Mouse (Mus musculus) liver, adult 2 months (tissue): ENCODE measurements around the gene Nfyb.

Experiments
- CTCF ChIP-seq: fragments of 200-500 bp; IDR thresholded peaks from 2 replicates; pipeline ENCODE4 v1.5.1; 2011; ENCODE audit warnings: low read depth, low read length, control low read depth
- POLR2A ChIP-seq: fragments of 200-500 bp; IDR thresholded peaks from 2 replicates; pipeline ENCODE4 v1.6.1; 2011; ENCODE audit warnings: low read length, control low read depth; ENCODE audit not compliant: insufficient read depth; ENCODE audit errors: extremely low read depth

- TF ChIP-seq CTCF (no peak), POLR2A (no peak)
Measured at GRCm38 (mm10) chr10:82778791-82779549, 15.0 kb upstream of the Nfyb start.
